Mouse (Mus musculus): Measurements from ENCODE around the gene Son. TPM values are rescaled to one million over a fixed set of nuclear protein-coding genes. Genes with fewer than 3 reads are reported as not detected.

Gene Son
- polyA plus RNA-seq (2015; fragmentation: Nextera tagmentation; extraction: Ambion mirVana), result 65.5 and 87.0 TPM in 2 replicates

DNA sequence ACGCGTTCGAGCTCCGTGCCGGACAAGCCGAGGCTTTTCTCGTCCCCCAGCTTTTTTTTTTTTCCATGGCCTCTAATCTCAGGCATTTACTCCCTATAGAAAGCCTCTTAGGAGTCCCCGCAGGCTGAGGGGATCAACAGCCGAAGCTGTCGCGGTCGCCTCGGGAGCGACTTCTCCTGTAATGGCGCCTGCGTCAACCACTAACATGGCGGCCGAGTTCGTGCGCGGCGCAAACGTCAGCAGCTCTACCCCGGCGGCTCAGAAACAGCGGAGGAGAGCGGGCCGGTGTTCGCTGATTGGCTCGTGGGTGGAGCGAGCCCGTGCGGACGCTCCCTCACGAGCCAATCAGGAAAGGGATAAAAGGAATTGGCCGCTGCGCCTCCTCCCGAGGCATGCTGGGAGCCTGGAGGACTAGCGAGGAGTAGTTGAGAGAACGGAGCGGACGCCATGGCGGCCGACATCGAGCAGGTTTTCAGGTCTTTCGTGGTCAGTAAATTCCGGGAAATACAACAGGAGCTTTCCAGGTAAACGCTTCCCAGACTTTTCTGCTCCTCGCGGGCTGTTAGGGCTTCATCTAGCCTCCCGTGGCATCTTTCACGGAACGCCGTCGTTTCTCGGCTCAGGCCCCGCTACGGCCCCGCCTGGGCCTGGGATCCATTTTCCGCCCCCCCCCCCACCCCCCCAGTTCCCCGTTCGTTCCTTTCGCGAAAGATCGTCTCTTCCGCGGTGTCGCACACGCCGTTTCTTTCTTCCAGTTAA is at the start of gene Son:
TSS of gene Son (plus strand) at position 46 of the 759 bp plus-strand sequence.

DNA sequence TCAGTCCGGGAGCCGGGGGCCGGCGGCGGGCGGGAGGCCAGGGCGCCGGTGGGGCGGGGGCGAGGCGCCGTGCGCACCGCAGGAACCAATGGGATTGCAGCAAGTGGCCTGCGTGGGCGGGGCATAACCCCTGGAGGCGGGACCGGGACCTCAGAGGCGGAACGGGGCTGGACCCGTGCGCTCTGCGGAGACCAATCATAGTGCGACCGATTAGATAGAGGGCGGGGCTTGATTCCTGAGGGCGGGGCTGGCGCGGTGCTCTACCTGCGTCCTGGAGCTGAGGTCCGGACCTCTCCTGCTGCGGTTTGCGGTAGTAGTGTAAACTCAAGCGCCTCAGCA is 49.7 kb upstream of the Son start, which contains the start of gene Tmem50b:
TSS of gene Tmem50b (minus strand) at position 129 of the 339 bp plus-strand sequence.

DNA sequence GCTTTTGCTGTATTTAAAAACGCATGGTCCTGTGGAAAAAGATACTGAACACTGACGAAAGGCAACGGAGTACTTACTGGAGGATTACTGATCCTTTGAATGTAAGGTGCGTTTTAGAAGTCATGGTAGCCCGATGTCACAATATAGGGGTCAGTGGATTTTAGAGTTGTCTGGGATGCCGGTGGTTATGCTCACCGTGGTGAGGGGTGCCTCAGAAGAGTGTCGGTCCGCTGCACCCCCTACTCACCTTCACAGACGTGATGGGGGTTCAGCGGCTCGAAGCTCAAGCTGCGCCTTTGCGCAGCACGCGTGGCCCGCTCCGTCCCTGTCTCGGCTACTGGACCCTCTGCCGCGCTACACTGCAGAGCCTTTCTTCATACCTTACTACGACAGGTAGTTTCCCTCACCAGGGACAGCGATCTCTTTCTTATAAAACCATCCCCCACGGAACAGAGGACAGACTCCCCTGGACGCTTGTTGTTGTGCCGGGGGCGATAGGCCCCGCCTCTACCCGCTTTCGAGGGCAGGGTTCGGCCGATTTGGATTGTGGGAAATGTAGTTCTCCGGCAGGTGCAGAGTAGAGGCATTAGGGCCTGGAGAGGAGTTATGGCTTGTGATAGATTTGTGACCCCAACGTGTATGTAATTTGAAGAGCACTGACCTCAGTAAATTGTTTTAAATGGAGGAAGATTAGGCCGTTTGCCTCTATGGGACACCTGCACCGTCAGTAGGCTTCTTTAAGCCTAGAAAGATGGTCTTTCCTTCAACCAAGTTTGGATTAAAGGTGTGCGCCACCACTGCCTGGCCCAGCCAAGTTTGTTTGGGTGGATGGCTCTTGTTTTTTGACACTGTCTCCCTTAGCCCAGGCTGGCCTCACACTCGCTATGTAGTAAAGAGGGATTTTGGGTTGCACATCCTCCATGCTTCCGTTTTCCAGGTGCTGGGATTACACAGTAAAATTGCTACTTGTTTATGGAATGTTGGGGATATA is 28.5 kb upstream of the Son start, which contains the start of gene Dnajc28:
TSS of gene Dnajc28 (minus strand) at position 516 of the 991 bp plus-strand sequence.

DNA sequence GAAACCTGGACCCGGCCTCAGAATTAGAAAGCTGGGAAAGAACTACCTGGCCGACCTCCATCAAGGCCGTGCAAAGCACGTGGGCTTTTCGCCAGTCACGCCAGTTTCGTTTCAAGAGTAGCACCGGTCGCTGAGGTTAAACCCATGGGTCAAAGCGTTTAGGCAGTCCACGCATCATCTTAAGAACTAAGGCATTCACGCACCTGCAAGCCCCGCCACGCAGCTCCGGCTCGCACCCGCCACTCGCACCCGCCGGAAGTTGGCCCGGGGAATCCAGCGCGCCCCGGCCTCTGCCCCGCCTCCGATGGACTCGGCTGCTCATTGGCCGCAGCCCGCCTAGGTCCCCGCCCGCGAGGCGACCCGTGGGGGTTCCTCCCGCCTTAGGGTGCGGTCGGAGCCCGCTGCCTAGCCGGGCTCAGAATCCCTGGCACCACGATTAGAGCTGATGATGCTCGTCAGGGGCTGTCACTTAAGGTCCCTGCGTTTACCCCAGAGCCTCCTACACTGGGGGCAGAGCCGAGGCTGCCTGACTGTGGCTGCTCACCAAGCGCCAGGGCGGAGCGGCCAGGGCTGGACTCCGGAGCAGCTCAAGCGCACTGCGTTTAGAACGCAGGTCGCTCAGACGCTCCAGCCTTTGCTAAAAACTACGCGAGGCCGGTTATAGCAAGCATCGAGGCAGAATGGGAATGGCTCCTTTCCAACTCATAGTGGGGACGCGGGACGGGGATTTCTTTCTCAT is 456 bp upstream of the Son start, which contains the start of gene Gart:
TSS of gene Gart (minus strand) at position 272 of the 739 bp plus-strand sequence.

DNA sequence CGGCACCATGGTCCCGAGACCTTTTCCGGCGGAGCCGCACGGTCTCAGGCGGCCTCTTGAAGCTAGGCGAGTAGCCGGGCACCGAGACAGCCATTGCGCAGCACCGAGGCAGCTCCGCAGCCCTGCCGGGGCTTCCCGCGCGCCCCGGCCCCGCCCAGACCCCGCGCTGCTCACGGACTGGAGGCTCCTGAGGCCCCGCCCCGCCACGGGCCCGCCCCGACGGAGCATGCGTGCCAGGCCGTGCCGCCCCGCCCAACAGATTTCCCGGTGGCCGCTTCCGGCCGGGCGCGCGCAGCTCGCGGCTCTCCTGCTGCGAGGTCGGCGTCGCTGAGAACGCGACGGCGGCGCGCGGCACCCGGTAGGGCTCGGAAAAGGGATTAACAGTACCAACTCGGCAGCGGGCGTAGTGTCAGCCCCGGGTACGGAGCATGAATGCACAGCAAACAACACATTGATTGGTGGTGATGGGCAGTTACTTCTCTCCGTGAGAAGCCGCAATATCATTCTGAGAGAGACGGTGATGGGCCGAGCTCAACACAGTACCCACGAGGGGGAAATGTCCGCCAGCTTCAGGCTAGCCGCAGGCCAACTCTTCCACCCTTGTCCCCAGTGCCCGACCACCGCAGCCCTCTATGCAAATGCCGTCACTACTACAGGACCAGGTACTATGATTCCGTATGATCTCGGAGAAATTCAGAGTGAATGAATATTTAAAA is 41.5 kb downstream of the Son start, which contains the start of gene Donson:
TSS of gene Donson (minus strand) at position 152 of the 716 bp plus-strand sequence.

DNA sequence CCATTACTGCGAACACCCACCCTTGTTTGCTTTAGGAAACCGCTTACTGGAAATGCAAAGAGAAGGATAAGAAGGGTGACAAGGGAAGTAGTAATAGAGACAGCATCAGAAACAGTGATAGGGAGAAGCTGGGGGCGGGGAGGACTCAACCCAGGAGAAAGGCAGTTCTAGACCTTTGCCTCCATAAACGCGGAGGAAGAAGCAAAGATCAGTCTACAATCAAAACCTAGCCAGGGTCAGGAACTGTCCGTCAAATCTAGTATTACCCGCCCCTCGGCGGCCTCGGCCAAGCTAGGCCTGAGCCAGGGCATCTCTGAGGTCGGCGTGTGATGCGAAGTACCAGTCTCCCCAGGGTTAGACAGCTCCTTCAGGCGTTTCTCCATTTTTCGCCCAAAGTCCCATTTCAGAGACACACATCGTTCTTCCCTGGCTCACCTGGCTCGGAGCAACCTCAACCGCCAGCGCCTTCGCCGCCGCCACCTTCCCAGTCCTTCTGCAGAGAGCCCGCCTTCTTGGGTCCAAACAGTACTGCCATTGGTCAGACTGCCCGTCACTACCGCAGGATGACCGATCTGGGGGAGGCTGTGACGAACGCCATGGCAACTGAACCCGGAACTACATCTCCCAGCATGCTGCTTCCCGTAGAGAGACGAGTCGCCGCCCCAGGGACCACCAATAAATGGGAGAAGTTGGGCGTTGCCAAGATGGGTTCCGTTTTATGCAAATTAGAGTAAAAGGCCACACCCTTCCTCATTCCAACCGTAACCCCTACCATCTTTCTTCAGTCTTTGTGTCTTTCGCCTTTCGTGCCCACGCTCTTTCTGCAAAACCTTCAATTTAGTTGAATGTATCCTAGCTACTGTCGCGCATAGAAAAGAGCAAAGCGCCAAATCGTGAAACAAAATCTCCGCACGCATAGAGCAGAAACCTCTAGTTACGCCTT is 81.1 kb downstream of the Son start, which contains the start of gene Cryzl1:
TSS of gene Cryzl1 (minus strand) at position 853 of the 943 bp plus-strand sequence.

Other genes starting within 250 kb of the Son start
- gene Il10rb, start 241.3 kb upstream of the Son start, polyA plus RNA-seq (2015; fragmentation: Nextera tagmentation; extraction: Ambion mirVana), result 88.6 and 188 TPM in 2 replicates
- 34.7 and 40.5 TPM in 2 replicates for gene Ifnar1, start 162.3 kb upstream of the Son start, polyA plus RNA-seq (2015; fragmentation: Nextera tagmentation; extraction: Ambion mirVana)
- gene Ifngr2, start 100.4 kb upstream of the Son start, polyA plus RNA-seq (2015; fragmentation: Nextera tagmentation; extraction: Ambion mirVana), result 69.3 and 76.2 TPM in 2 replicates
- 33.7 and 40.5 TPM in 2 replicates for gene Tmem50b, start 49.7 kb upstream of the Son start, polyA plus RNA-seq (2015; fragmentation: Nextera tagmentation; extraction: Ambion mirVana)
- 4.3 and 6.6 TPM in 2 replicates for gene Dnajc28, start 28.5 kb upstream of the Son start, polyA plus RNA-seq (2015; fragmentation: Nextera tagmentation; extraction: Ambion mirVana)
- gene Gart, start 554 bp upstream of the Son start, polyA plus RNA-seq (2015; fragmentation: Nextera tagmentation; extraction: Ambion mirVana), result 30.8 and 52.8 TPM in 2 replicates
- 5.1 and 9.6 TPM in 2 replicates for gene Donson, start 41.3 kb downstream of the Son start, polyA plus RNA-seq (2015; fragmentation: Nextera tagmentation; extraction: Ambion mirVana)
- 75.8 and 85.3 TPM in 2 replicates for gene Cryzl1, start 81.5 kb downstream of the Son start, polyA plus RNA-seq (2015; fragmentation: Nextera tagmentation; extraction: Ambion mirVana)
- gene Itsn1, start 81.8 kb downstream of the Son start, polyA plus RNA-seq (2015; fragmentation: Nextera tagmentation; extraction: Ambion mirVana), result 12.1 and 14.4 TPM in 2 replicates

Measured in adrenal gland, postnatal 0 days (tissue).